Mouse (Mus musculus) heart, embryonic 14.5 days (tissue): ENCODE measurements at regions not wholly inside any gene's neighbourhood (a gene's known extent, or its start where the extent isn't known, plus 50 kb on each side); places are given as distances from the start of the nearest gene placed in this dataset.

Experiments
- ATAC-seq: fragments of 200-750 bp; cut with Nextera tagmentation; 2 replicates; pipeline ENCODE4 v1.8.0; 2017; ENCODE audit warnings: low read depth, moderate TSS enrichment; ENCODE audit not compliant: insufficient number of reproducible peaks, insufficient read depth, low FRiP score
- H3K27ac ChIP-seq, 2 experiments: fragments of 200-500 bp in 1 of 2; fragments of 300-500 bp in 1 of 2; sonication (generic) in 1 of 2; replicated peaks in 1 of 2; 2 replicates each; pipeline ENCODE4 v1.5.1; 2012 to 2014; ENCODE audit warnings: low read depth in 2 of 2, low read length in 2 of 2, control low read depth in 1 of 2, mild to moderate bottlenecking in 1 of 2, mixed read lengths in 1 of 2; ENCODE audit not compliant: control insufficient read depth in 1 of 2, insufficient read depth in 1 of 2
- H3K27me3 ChIP-seq: fragments of 300-500 bp; sonication (generic); 2 replicates; pipeline ENCODE4 v1.6.1; 2014; ENCODE audit warnings: mild to moderate bottlenecking, low read length, control low read depth; ENCODE audit not compliant: control insufficient read depth, insufficient read depth
- H3K36me3 ChIP-seq: fragments of 300-500 bp; sonication (generic); 2 replicates; pipeline ENCODE4 v1.6.1; 2014; ENCODE audit warnings: mild to moderate bottlenecking, control low read depth, low read length, mixed read lengths; ENCODE audit not compliant: control insufficient read depth, insufficient read depth
- H3K4me1 ChIP-seq, 2 experiments: fragments of 200-500 bp in 1 of 2; fragments of 300-500 bp in 1 of 2; sonication (generic) in 1 of 2; 2 replicates each; pipeline ENCODE4 v1.6.1; 2012 to 2014; ENCODE audit warnings: low read length in 2 of 2, control low read depth in 1 of 2, mixed read lengths in 1 of 2; ENCODE audit not compliant: control insufficient read depth in 2 of 2, insufficient read depth in 2 of 2
- H3K4me2 ChIP-seq: fragments of 300-500 bp; sonication (generic); 2 replicates; pipeline ENCODE4 v1.6.1; 2014; ENCODE audit warnings: mild to moderate bottlenecking, low read length
- H3K4me3 ChIP-seq, 2 experiments: fragments of 200-500 bp in 1 of 2; fragments of 300-500 bp in 1 of 2; sonication (generic) in 1 of 2; 2 replicates each; pipeline ENCODE4 v1.5.1; 2012 to 2014; ENCODE audit warnings: low read length in 2 of 2, mild to moderate bottlenecking in 2 of 2, control low read depth in 1 of 2, low read depth in 1 of 2, moderate library complexity in 1 of 2; ENCODE audit not compliant: control insufficient read depth in 1 of 2, insufficient read depth in 1 of 2
- H3K9ac ChIP-seq: fragments of 300-500 bp; sonication (generic); 2 replicates; pipeline ENCODE4 v1.6.1; 2014; ENCODE audit warnings: mild to moderate bottlenecking, low read length
- H3K9me3 ChIP-seq: fragments of 300-500 bp; sonication (generic); 2 replicates; pipeline ENCODE4 v1.6.1; 2016; ENCODE audit warnings: low read length, control low read depth; ENCODE audit not compliant: control insufficient read depth
- WGBS: fragments of 180-500 bp; shearing (Covaris S2); extraction: QIAGEN DNeasy Blood & Tissue Kit; methylation state at CpG from one replicate; pipeline ENCODE4 v1.1.7; 2014; 5-methylcytosine and 5-hydroxymethylcytosine counted together

GRCm38 (mm10) chr2:48315306-48315705 lies 498.6 kb upstream of the Acvr2a start:
- no peak for ATAC-seq
- H3K4me1 ChIP-seq, result no peaks in the 10 kb centered on the region
- no peak overlapping the region for H3K9ac ChIP-seq
- H3K36me3 ChIP-seq, result no peaks in the 10 kb centered on the region
- no peak overlapping the region for H3K4me2 ChIP-seq
- H3K27ac ChIP-seq, result no peak overlapping the region
- H3K4me3 ChIP-seq, result no peak overlapping the region
- H3K27me3 ChIP-seq, result no peaks in the 10 kb centered on the region
- H3K9me3 ChIP-seq, result no peaks in the 10 kb centered on the region
- 87% methylated on average over 3 of the region's 3 CpGs for WGBS

- Histone ChIP-seq H3K27ac (no peak overlapping the region), H3K36me3 (no peaks in the 10 kb centered on the region), H3K4me1 (no peaks in the 10 kb centered on the region), H3K4me3 (no peak overlapping the region), H3K4me2 (no peak overlapping the region), H3K27me3 (no peaks in the 10 kb centered on the region), H3K9ac (no peak overlapping the region), H3K9me3 (no peaks in the 10 kb centered on the region)
- 79% methylated on average over 8 of the region's 8 CpGs for WGBS
- ATAC-seq, result no peak
Measured at GRCm38 (mm10) chr2:48316180-48316889, 497.6 kb upstream of the Acvr2a start.

GRCm38 (mm10) chr2:48317821-48318220 lies 496.1 kb upstream of the Acvr2a start:
- no peaks in the 10 kb centered on the region for H3K36me3 ChIP-seq
- H3K4me2 ChIP-seq, result no peak overlapping the region
- H3K4me3 ChIP-seq, result no peak overlapping the region
- H3K27me3 ChIP-seq, result no peaks in the 10 kb centered on the region
- WGBS, result 64% methylated on average over 7 of the region's 7 CpGs
- ATAC-seq, result no peak
- no peak overlapping the region for H3K9ac ChIP-seq
- no peak overlapping the region for H3K27ac ChIP-seq
- H3K4me1 ChIP-seq, result no peaks in the 10 kb centered on the region
- no peaks in the 10 kb centered on the region for H3K9me3 ChIP-seq

- Histone ChIP-seq H3K27me3 (no peaks in the 10 kb centered on the region), H3K4me2 (no peak overlapping the region), H3K27ac (no peak overlapping the region), H3K4me1 (no peaks in the 10 kb centered on the region), H3K36me3 (no peaks in the 10 kb centered on the region), H3K4me3 (no peak overlapping the region), H3K9me3 (no peaks in the 10 kb centered on the region), H3K9ac (no peak overlapping the region)
- WGBS, result 59% methylated on average over 8 of the region's 8 CpGs
- no peak for ATAC-seq
Measured at GRCm38 (mm10) chr2:48318384-48319030, 495.4 kb upstream of the Acvr2a start.

GRCm38 (mm10) chr2:48321471-48321870 lies 492.4 kb upstream of the Acvr2a start:
- H3K4me1 ChIP-seq, result no peaks in the 10 kb centered on the region
- H3K36me3 ChIP-seq, result no peaks in the 10 kb centered on the region
- no peak overlapping the region for H3K4me2 ChIP-seq
- H3K27ac ChIP-seq, result no peak overlapping the region
- no peaks in the 10 kb centered on the region for H3K27me3 ChIP-seq
- no peak for ATAC-seq
- H3K9ac ChIP-seq, result no peak overlapping the region
- no peaks in the 10 kb centered on the region for H3K9me3 ChIP-seq
- WGBS, result 83% methylated on average over 4 of the region's 4 CpGs
- no peak overlapping the region for H3K4me3 ChIP-seq

GRCm38 (mm10) chr2:48322278-48322677 lies 491.6 kb upstream of the Acvr2a start:
- no peaks in the 10 kb centered on the region for H3K9me3 ChIP-seq
- H3K27me3 ChIP-seq, result no peaks in the 10 kb centered on the region
- no peak overlapping the region for H3K4me3 ChIP-seq
- no peaks in the 10 kb centered on the region for H3K4me1 ChIP-seq
- no peak overlapping the region for H3K4me2 ChIP-seq
- H3K27ac ChIP-seq, result no peak overlapping the region
- no peaks in the 10 kb centered on the region for H3K36me3 ChIP-seq
- ATAC-seq, result no peak
- WGBS, result 69% methylated on average over 5 of the region's 5 CpGs
- H3K9ac ChIP-seq, result no peak overlapping the region

GRCm38 (mm10) chr2:48328204-48328603 lies 485.7 kb upstream of the Acvr2a start:
- Histone ChIP-seq H3K27me3 (no peaks in the 10 kb centered on the region), H3K4me3 (no peak overlapping the region), H3K9ac (no peak overlapping the region), H3K9me3 (no peaks in the 10 kb centered on the region), H3K4me1 (0 out of 4 replicates have a peak, but pooled peaks cover 0 to 5% of the 10 kb centered on the region in 2 experiments), H3K36me3 (no peaks in the 10 kb centered on the region), H3K4me2 (no peak overlapping the region), H3K27ac (no peak overlapping the region)
- ATAC-seq, result no peak
